Mouse (Mus musculus) heart, embryonic 14.5 days (tissue): ENCODE measurements around the gene Tas1r3. TPM values are rescaled to one million over a fixed set of nuclear protein-coding genes. Genes with fewer than 3 reads are reported as not detected.

Experiments used
- ATAC-seq: fragments of 200-750 bp; cut with Nextera tagmentation; 2 replicates; pipeline ENCODE4 v1.8.0; 2017; ENCODE audit warnings: low read depth, moderate TSS enrichment; ENCODE audit not compliant: insufficient number of reproducible peaks, insufficient read depth, low FRiP score
- H3K27ac ChIP-seq, 2 experiments: fragments of 200-500 bp in 1 of 2; fragments of 300-500 bp in 1 of 2; sonication (generic) in 1 of 2; replicated peaks in 1 of 2; 2 replicates each; pipeline ENCODE4 v1.5.1; 2012 to 2014; ENCODE audit warnings: low read depth in 2 of 2, low read length in 2 of 2, control low read depth in 1 of 2, mild to moderate bottlenecking in 1 of 2, mixed read lengths in 1 of 2; ENCODE audit not compliant: control insufficient read depth in 1 of 2, insufficient read depth in 1 of 2
- H3K27me3 ChIP-seq: fragments of 300-500 bp; sonication (generic); 2 replicates; pipeline ENCODE4 v1.6.1; 2014; ENCODE audit warnings: mild to moderate bottlenecking, low read length, control low read depth; ENCODE audit not compliant: control insufficient read depth, insufficient read depth
- H3K36me3 ChIP-seq: fragments of 300-500 bp; sonication (generic); 2 replicates; pipeline ENCODE4 v1.6.1; 2014; ENCODE audit warnings: mild to moderate bottlenecking, control low read depth, low read length, mixed read lengths; ENCODE audit not compliant: control insufficient read depth, insufficient read depth
- H3K4me1 ChIP-seq, 2 experiments: fragments of 200-500 bp in 1 of 2; fragments of 300-500 bp in 1 of 2; sonication (generic) in 1 of 2; 2 replicates each; pipeline ENCODE4 v1.6.1; 2012 to 2014; ENCODE audit warnings: low read length in 2 of 2, control low read depth in 1 of 2, mixed read lengths in 1 of 2; ENCODE audit not compliant: control insufficient read depth in 2 of 2, insufficient read depth in 2 of 2
- H3K4me2 ChIP-seq: fragments of 300-500 bp; sonication (generic); 2 replicates; pipeline ENCODE4 v1.6.1; 2014; ENCODE audit warnings: mild to moderate bottlenecking, low read length
- H3K4me3 ChIP-seq, 2 experiments: fragments of 200-500 bp in 1 of 2; fragments of 300-500 bp in 1 of 2; sonication (generic) in 1 of 2; 2 replicates each; pipeline ENCODE4 v1.5.1; 2012 to 2014; ENCODE audit warnings: low read length in 2 of 2, mild to moderate bottlenecking in 2 of 2, control low read depth in 1 of 2, low read depth in 1 of 2, moderate library complexity in 1 of 2; ENCODE audit not compliant: control insufficient read depth in 1 of 2, insufficient read depth in 1 of 2
- H3K9ac ChIP-seq: fragments of 300-500 bp; sonication (generic); 2 replicates; pipeline ENCODE4 v1.6.1; 2014; ENCODE audit warnings: mild to moderate bottlenecking, low read length
- H3K9me3 ChIP-seq: fragments of 300-500 bp; sonication (generic); 2 replicates; pipeline ENCODE4 v1.6.1; 2016; ENCODE audit warnings: low read length, control low read depth; ENCODE audit not compliant: control insufficient read depth
- WGBS: fragments of 180-500 bp; shearing (Covaris S2); extraction: QIAGEN DNeasy Blood & Tissue Kit; methylation state at CpG from one replicate; pipeline ENCODE4 v1.1.7; 2014; 5-methylcytosine and 5-hydroxymethylcytosine counted together
- polyA plus RNA-seq: library from polyadenylated mRNA; unstranded; fragments of >200 nt; fragmentation: Nextera tagmentation; extraction: Ambion mirVana; gene quantifications from 2 replicates; pipeline ENCODE4 v1.2.1, GENCODE M21; 2014

Tas1r3 gene
- polyA plus RNA-seq, 1 experiment from 2014 or later: 0.12 TPM

GRCm38 (mm10) chr4:155849391-155849790 lies 13.8 kb downstream of the Tas1r3 start:
- ATAC-seq: no peak
- Histone ChIP-seq H3K9ac (no peak overlapping the region), H3K4me2 (no peak overlapping the region), H3K9me3 (no peaks in the 10 kb centered on the region), H3K4me1 (peaks cover 12 to 19% of the 10 kb centered on the region in 2 experiments), H3K27ac (no peak overlapping the region), H3K36me3 (peaks cover 13% of the 10 kb centered on the region), H3K4me3 (no peak overlapping the region), H3K27me3 (no peaks in the 10 kb centered on the region)
- 85% methylated on average over 2 of the region's 2 CpGs for WGBS

DNA sequence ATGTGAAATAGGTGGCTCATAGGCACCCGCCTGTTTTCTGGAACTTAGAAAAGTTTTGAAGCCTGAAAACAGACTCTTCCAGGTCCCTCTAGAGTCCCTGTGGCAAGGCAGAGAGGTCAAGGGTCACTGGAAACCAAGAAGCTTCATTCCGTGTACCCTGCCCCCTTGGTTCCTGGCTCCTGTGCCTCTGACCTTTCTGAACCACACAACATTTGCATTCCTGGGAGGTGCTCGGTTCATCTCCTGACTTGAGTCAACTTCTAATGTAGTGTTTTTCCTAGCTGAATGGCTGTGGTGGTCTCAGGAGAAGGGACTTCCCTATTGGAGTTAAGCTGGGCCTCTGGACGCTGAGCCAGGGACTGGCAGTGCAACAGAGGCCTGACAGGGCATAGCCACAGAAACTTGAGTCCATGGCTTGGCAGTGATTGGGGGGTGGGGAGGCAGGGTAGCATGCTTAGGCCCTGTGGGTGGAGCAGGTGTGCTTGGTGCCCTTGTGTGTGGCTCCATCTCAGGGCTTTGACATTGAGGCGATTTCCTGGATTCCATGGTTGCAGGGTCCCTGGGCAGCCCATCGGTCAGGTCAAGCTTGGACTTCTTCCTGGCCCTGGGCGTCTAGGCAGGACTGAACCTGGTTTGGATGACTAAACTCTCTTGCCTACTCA lies 14.6 kb downstream of the Tas1r3 start:
- Histone ChIP-seq H3K9ac (peak overlapping the region; percentile 93), H3K4me1 (peaks cover 12 to 19% of the 10 kb centered on the region in 2 experiments), H3K36me3 (peaks cover 10% of the 10 kb centered on the region), H3K4me3 (peak overlapping the region; percentile 82 to 95; a peak in 3 of 4 replicates), H3K4me2 (peak overlapping the region; percentile 96), H3K9me3 (no peaks in the 10 kb centered on the region), H3K27me3 (no peaks in the 10 kb centered on the region), H3K27ac (no peak overlapping the region)
- ATAC-seq: no peak
- 74% methylated on average over 7 of the region's 7 CpGs for WGBS

DNA sequence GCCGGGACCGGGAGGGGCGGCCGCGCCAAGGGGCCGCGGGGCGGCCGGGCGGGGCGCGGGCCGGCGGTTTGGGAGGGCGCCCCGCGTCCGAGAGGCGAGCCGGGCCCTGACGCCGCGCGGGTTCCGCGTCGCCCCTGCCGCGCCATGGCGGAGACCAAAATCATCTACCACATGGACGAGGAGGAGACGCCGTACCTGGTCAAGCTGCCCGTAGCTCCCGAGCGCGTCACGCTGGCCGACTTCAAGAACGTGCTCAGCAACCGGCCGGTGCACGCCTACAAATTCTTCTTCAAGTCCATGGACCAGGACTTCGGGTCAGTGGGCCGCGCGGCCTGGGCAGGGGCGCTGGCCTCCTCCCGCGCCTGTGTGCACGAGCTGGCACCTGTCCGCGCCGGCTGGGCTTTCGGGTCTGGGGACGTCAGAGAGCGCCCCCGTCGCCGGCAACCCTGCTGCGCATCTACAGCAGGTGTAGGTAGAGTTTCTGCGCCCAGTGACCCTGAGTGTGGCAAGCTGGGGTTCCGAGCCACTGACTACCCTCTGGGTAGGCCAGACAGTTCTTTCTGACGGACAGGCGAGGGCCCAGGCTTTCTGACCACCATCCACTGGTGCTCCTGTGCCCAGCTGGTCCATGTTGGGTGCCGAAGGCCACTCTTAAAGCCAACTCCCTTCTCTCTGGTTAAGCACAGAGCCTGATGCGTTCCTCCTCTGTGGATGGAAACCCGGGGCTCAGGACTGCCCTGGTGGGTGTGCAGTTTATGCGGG lies 15.4 kb downstream of the Tas1r3 start:
- Histone ChIP-seq H3K9me3 (no peaks in the 10 kb centered on the region), H3K27ac (peak overlapping the region in 1 of 2 experiments; percentile 76; a peak in 2 of 4 replicates), H3K4me1 (peaks cover 12 to 19% of the 10 kb centered on the region in 2 experiments), H3K27me3 (no peaks in the 10 kb centered on the region), H3K4me2 (peak overlapping the region; percentile 96), H3K36me3 (peaks cover 12% of the 10 kb centered on the region), H3K9ac (peak overlapping the region; percentile 93), H3K4me3 (peak overlapping the region; percentile 82 to 95)
- 2% methylated on average over 61 of the region's 69 CpGs for WGBS
- ATAC-seq: peak; percentile 33

DNA sequence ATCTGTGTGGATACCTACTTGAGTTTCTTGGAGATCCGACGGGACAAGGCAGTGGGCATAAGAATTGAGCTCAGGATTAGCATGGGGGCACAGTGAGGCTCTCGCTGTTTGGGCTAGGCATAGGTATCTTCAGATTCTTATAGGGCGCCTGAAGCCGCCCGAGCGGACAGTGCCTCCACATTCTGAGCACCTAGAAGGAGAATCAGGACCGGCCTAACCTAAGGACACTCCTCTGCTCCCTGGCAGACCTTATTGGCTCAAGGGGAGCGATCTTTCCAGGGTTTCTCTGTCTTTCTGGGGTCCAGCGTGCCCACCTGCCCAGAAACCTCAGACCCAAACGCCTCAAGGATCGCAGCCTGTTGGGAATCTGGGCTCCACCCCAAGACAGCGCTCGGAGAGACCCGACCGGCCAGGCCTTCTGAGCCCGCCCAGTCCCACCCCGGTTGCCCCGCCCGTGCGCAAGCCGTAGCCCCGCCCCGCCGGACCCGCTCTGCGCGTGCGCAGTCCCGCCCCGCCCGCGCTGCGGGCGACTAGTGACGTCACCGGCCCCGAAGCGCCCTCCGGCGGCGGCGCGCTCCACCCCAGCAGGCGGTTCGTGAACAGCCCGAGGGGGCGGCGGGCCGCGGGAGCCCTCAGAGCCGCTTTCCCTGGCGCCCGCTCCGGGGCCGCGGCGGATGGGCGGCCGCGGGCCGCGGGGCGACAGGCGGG lies 16.1 kb downstream of the Tas1r3 start, which contains the start of gene Dvl1:
TSS of gene Dvl1 (plus strand) at position 532 of the 708 bp plus-strand sequence.
- Histone ChIP-seq H3K4me3 (peak within 1 kb of the TSS; percentile 82 to 95), H3K4me1 (peaks cover 12 to 19% of the 10 kb centered on the region in 2 experiments), H3K27me3 (no peaks in the 10 kb centered on the region), H3K9me3 (no peaks in the 10 kb centered on the region), H3K4me2 (peak within 1 kb of the TSS; percentile 96), H3K36me3 (peaks cover 18% of the 10 kb centered on the region), H3K9ac (peak within 1 kb of the TSS; percentile 93), H3K27ac (peak within 1 kb of the TSS; percentile 6 to 76; a peak in 3 of 4 replicates)
- ATAC-seq: peak; percentile 91
- WGBS: 2% methylated on average over 57 of the region's 65 CpGs

- ATAC-seq: no peak
- Histone ChIP-seq H3K27ac (no peak overlapping the region), H3K9me3 (no peaks in the 10 kb centered on the region), H3K27me3 (peaks cover 5% of the 10 kb centered on the region), H3K4me2 (no peak overlapping the region), H3K4me3 (no peak overlapping the region), H3K4me1 (peaks cover 21 to 40% of the 10 kb centered on the region in 2 experiments), H3K36me3 (peaks cover 21% of the 10 kb centered on the region), H3K9ac (no peak overlapping the region)
- 87% methylated on average over 5 of the region's 5 CpGs for WGBS
Observed at GRCm38 (mm10) chr4:155843231-155843630, 19.9 kb downstream of the Tas1r3 start.

DNA sequence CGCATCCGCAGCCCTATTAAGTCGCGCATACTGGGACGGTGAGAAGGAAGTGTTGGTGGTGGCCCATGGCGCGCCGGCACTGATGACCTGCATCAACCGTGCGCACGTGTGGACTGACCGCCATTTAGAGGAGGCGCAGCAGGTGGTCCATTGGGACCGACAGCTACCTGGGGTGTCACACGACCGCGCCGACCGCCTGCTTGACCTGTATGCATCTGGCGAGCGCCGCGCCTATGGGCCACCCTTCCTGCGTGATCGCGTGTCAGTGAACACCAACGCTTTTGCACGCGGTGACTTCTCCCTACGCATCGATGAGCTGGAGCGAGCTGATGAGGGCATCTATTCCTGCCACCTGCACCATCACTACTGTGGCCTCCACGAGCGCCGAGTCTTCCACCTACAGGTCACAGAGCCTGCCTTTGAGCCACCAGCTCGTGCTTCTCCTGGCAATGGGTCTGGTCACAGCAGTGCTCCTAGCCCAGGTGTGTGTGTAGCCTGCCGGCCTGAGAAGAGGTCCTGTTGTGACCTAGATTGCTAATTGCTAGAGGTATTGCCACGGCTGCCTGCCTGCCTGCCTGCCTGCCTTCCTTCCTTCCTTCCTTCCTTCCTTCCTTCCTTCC lies 21.4 kb downstream of the Tas1r3 start:
- no peaks in the 10 kb centered on the region for H3K9me3 ChIP-seq
- peaks cover 21% of the 10 kb centered on the region for H3K36me3 ChIP-seq
- H3K27ac ChIP-seq: no peak overlapping the region
- peaks cover 5% of the 10 kb centered on the region for H3K27me3 ChIP-seq
- H3K9ac ChIP-seq: no peak overlapping the region
- H3K4me3 ChIP-seq: peak overlapping the region; percentile 3 to 51; a peak in 2 of 4 replicates
- WGBS: 49% methylated on average over 38 of the region's 38 CpGs
- H3K4me1 ChIP-seq: peaks cover 26 to 45% of the 10 kb centered on the region in 2 experiments
- peak overlapping the region; percentile 88 for H3K4me2 ChIP-seq
- no peak for ATAC-seq

- H3K27me3 ChIP-seq: peaks cover 5% of the 10 kb centered on the region
- peaks cover 22 to 41% of the 10 kb centered on the region in 2 experiments for H3K4me1 ChIP-seq
- peak overlapping the region; percentile 51 to 54 for H3K4me3 ChIP-seq
- H3K9ac ChIP-seq: peak overlapping the region; percentile 76
- peaks cover 21% of the 10 kb centered on the region for H3K36me3 ChIP-seq
- no peaks in the 10 kb centered on the region for H3K9me3 ChIP-seq
- WGBS: under 1% methylated on average over 32 of the region's 32 CpGs
- ATAC-seq: peak; percentile 23
- H3K4me2 ChIP-seq: peak overlapping the region; percentile 88
- H3K27ac ChIP-seq: 0 out of 4 replicates have a peak overlapping the region, but pooled peaks of 1 of the 2 experiments have one; percentile 17
Observed at GRCm38 (mm10) chr4:155841003-155841454, 22.1 kb downstream of the Tas1r3 start.
